Mouse (Mus musculus): Measurements from ENCODE around the gene Pigb. TPM values are rescaled to one million over a fixed set of nuclear protein-coding genes. Genes with fewer than 3 reads are reported as not detected.

The Pigb gene
- 10 to 100 TPM; 27.5 to 28.1 TPM for total RNA-seq (2023)

GRCm38 (mm10) chr9:73040080-73040479 is at the start of gene Pigb:
Gene Pigb, minus strand, starts transcription at chr9:73040378.

GRCm38 (mm10) chr9:73044146-73045079 is 4.2 kb upstream of the Pigb start, which contains the start of gene Rab27a:
Gene Rab27a, plus strand, starts transcription at chr9:73044854.

DNA sequence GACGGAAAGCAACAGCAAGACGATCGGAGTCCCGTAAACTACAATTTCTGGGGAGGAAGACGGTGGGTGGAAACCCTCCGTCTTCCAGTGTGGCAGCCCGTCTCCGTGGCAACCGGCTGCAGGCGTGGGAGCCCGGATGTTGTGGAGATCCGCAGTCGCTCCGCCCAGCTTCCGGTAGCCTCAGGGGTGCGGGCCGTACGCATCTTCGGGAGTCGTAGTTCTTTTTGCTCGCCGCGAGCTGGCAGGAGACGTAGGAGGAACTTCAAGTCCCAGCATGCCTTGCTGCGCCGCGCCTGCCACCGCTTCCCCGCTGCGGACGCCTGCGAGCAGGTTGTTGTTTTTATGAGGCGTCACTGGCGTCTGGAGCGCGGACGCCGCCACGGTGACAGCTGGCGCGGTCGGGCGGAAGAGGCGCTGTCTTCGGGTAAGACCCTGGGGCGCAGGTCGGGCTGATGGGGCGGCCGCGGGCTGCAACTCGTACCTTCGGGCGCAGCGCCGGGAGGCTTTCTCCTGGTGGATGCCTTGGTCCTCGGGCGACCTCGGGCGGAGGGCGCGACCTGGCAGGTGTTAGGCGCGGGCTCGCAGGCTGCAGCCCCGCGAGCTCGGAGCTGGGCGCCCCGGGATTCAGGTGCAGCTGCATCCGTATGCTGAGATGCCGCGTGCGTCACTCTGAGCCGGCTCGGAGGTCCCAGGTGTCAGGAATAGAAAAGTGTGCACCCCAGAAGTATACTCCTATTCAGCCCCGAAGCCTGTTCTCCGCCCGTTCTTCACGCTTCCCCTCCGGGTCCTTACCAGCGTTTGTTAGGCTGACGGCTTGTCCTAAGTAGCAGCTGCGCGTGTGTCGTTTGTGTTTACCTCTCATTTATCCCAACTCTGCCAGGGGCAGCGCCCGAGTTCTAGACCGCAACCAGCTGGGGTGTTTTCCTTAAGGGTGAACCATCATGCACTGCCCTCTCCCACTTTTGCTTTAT is 54.6 kb downstream of the Pigb start, which contains the start of the genes Ccpg1os and Ccpg1:
TSS of gene Ccpg1os (minus strand) at position 133 of the 971 bp plus-strand sequence.
TSS of gene Ccpg1 (plus strand) at position 180 of the 971 bp plus-strand sequence.

GRCm38 (mm10) chr9:72958521-72959450 is 81.4 kb downstream of the Pigb start, which contains the start of the genes Dyx1c1 and Gm44503:
Gene Dyx1c1, plus strand, starts transcription at chr9:72958785.
Gene Gm44503, plus strand, starts transcription at chr9:72958852.

Other genes starting within 250 kb of the Pigb start
- not detected for gene Prtg, start 233.5 kb downstream of the Pigb start, total RNA-seq (2023)
- not detected for gene Pygo1, start 114.7 kb downstream of the Pigb start, total RNA-seq (2023)
- gene Dyx1c1, start 81.6 kb downstream of the Pigb start, total RNA-seq (2023), result under 1 TPM; 0.28 to 0.57 TPM
- under 1 TPM in 1 of 2 experiments, not detected in 1; 0.24 TPM for gene Gm44503, start 81.5 kb downstream of the Pigb start, total RNA-seq (2023)
- 1 to 10 TPM; 3.4 to 3.7 TPM for gene Ccpg1os, start 55.0 kb downstream of the Pigb start, total RNA-seq (2023)
- gene Ccpg1, start 54.9 kb downstream of the Pigb start, total RNA-seq (2023), result 100 to 1,000 TPM; 285 to 302 TPM
- gene Rab27a, start 4.5 kb upstream of the Pigb start, total RNA-seq (2023), result 100 to 1,000 TPM; 186 to 204 TPM
- gene Khdc3, start 61.5 kb upstream of the Pigb start, total RNA-seq (2023), result 10 to 100 TPM; 14.9 to 21.7 TPM
- gene Gm20509, start 62.1 kb upstream of the Pigb start, total RNA-seq (2023), result under 1 TPM in 1 of 2 experiments, not detected in 1; 0.77 TPM
- gene Rsl24d1, start 73.0 kb upstream of the Pigb start, total RNA-seq (2023), result 10 to 100 TPM; 36.8 to 37.1 TPM

All from neutrophil, adult 83 days (primary cell).